Mouse (Mus musculus): Measurements from ENCODE around the gene Rab11fip4.

- TF ChIP-seq ZC3H11A (IDR thresholded peaks at IDR 0.05; ENCODE audit: borderline replicate concordance, low read depth, low read length): no peak
- TF ChIP-seq CHD2 (IDR thresholded peaks at IDR 0.05; ENCODE audit: low read depth, low read length): no peak
- no peak for TF ChIP-seq HCFC1 (IDR thresholded peaks at IDR 0.05; ENCODE audit: borderline replicate concordance, insufficient read depth, low read length)
These were observed 23.9 kb downstream of the Rab11fip4 start for GRCm38 (mm10) chr11:79614880-79615279.

Measured in ES-E14 (cell line).